Mouse (Mus musculus) left cerebral cortex, adult 2 months (tissue): ENCODE data around the gene Lmntd1. TPM values are rescaled to one million over a fixed set of nuclear protein-coding genes. Genes with fewer than 3 reads are reported as not detected.

Experiments used
- DNase-seq, 2 experiments: peaks; one replicate each; pipeline ENCODE4 v3.0.0; 2021 to 2022; ENCODE audit warnings: low spot score in 2 of 2, mixed read lengths in 1 of 2; ENCODE audit errors: extremely low spot score in 1 of 2
- H3K27ac ChIP-seq: fragments of 200-600 bp; 2 replicates; pipeline ENCODE4 v1.8.1; 2022
- H3K4me3 ChIP-seq: fragments of 200-600 bp; 2 replicates; pipeline ENCODE4 v1.8.1; 2022
- CTCF ChIP-seq: fragments of 200-600 bp; IDR thresholded peaks from 2 replicates; pipeline ENCODE4 v1.8.1; 2022; ENCODE audit warnings: antibody characterized with exemption, mild to moderate bottlenecking, moderate library complexity
- intact Hi-C: fragments of 180-260 bp; cut with DNase I; formaldehyde crosslinking; loops from one replicate; pipeline ENCODE4 v1.15.1; 2025
- long read RNA-seq, 2 experiments: library from polyadenylated mRNA; stranded (forward); transcript quantifications; one replicate each; pipeline ENCODE4 v2.0.0; 2021; ENCODE audit warnings: borderline mapping rate in 2 of 2
- total RNA-seq, 2 experiments: library from RNA; stranded (reverse); gene quantifications; 2 replicates each; pipeline ENCODE4 v1.2.3; 2021

The Lmntd1 gene
- 1 to 10 TPM; 1.8 to 2.0 TPM for total RNA-seq
- long read RNA-seq, experiment 1, result 0 reads
- long read RNA-seq, experiment 2, partial matches to known transcripts, result 0 of 1 reads
- long read RNA-seq, experiment 2, other reads (novel, unspliced or antisense), result 1 of 1 reads

DNA sequence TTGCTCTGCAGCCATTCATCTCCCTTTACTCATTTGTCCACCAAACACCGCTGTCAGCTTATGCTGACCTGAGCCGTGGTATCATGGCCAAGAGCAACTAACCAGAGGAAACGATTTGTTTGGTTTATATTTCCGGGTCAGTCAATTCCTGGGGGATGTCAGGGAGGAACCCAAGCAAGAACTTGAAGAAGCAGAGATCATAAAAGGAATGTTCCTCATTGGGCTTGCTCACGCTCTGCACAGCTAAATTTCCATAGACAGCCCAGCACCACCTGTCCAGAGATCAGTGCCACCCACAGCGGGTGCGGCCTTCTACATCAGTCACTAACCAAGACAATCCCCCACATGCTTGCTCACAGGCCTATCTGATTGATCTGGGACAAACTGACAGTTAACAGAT, at the start of gene Lmntd1:
Lmntd1 (minus strand) TSS at position 101 of the 400 bp plus-strand sequence.
- DNase-seq, result no peak
- TF ChIP-seq CTCF, result no peak
- intact Hi-C loops, result no loop called here
- H3K4me3 ChIP-seq, result no peak within 1 kb of the TSS
- H3K27ac ChIP-seq, result no peak within 1 kb of the TSS

DNA sequence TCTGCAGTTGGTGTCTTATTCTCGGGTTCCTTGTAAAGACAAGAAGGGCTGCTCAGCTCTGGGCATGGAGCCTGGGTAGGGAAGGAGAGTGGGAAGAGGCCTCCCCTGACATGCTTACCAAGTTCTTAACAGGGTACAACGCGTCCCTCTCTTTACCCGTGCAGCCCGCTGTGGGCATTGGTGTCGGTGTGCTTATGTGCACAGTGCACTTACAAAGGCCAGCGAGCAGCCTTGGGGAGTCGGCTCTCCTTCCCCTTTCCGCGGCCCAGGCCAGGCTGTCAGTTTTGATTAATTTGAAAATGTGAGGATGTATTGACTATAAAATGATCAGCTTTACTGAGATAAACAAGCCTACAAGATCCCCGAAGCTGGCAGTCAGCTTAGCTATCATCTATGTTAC, 46.8 kb upstream of the Lmntd1 start:
- DNase-seq, result no peak
- Histone ChIP-seq H3K27ac (no peak overlapping the region), H3K4me3 (no peak overlapping the region)
- TF ChIP-seq CTCF, result no peak
- intact Hi-C loops, result no loop called here

DNA sequence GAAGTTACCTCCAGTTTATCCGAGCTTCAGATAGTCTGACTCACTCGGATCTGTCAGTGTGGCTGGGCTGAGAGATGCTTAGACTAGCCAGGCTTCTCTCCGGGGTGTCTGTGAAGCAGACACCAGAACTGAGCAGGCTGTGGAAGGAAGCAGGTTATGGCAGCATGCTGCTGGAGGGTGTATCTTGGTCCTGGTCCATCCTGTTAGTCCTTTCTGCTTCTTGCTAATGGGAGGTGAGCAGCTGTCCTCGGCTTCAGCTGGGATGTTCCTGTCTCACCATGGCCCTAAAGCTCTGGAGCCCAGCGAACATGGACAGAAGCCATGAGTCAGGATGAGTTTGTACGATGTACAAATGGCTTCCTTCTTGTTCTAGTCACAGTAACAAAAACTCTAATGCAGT, 45.0 kb upstream of the Lmntd1 start:
- TF ChIP-seq CTCF, result no peak
- no peak overlapping the region for H3K27ac ChIP-seq
- no peak for DNase-seq
- intact Hi-C loops, result no loop called here
- no peak overlapping the region for H3K4me3 ChIP-seq

DNA sequence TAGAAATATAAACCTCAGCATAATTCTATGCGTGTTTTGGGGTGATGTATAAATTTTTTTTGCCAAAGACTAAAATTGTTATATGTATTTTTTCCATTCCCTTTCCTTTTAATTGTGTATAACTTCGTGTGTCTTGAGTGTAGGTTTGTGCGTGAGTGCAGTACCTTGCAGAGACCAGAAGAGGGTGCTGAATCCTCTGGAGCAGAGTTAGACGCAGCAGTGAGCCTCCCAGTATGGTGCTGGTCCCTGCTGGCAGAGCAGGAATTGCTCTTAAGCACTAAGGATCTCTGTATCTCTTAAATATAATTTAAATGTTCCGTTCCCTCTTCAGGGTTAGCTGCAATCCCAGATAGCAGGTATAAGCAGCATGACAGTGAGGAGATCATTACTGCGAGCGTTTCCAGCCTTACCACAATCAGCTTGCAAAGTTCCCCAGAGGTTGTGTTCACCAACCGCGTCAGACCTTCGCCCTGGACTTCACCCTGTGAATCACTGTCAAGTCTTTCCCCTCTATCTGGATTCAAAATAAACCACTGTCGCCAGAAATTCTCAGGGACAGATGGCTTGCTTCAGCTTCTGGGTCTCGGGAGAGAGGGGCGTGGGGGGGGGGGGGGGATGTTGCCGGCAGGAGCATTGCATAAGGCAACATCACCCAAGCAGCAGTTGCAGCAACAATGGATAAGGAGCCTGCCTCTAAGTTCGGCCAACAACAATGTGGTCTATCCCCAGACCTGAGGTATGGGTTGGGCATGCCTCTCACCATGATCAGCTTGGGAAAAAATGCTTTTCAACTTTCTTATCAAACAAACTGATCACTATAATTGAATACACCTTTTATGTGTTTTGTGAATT, 42.8 kb upstream of the Lmntd1 start:
- DNase-seq, result no peak
- intact Hi-C loops, result no loop called here
- Histone ChIP-seq H3K27ac (no peak overlapping the region), H3K4me3 (no peak overlapping the region)
- TF ChIP-seq CTCF, result peak; percentile 25

DNA sequence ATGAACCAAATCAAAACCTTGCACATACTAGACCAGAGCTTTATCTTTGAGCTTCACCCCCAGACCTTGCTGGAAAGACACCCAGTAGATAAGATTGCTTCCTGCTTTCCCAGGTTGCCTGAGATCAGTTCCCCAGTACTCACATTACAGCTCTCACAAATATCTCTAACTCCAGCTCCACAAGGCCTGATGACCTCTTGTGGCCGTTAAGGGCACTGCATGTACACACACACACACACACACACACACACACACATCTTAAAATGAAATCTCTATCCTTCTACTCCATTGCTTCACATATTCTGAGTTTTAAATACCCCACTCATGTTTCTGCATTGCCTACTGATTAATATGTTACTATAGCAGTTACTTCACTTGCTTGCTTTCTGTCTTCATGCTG, 41.6 kb upstream of the Lmntd1 start:
- TF ChIP-seq CTCF, result no peak; the same call in 1 of the 2 replicates
- H3K4me3 ChIP-seq, result no peak overlapping the region
- H3K27ac ChIP-seq, result no peak overlapping the region
- intact Hi-C loops, result no loop called here
- no peak for DNase-seq

DNA sequence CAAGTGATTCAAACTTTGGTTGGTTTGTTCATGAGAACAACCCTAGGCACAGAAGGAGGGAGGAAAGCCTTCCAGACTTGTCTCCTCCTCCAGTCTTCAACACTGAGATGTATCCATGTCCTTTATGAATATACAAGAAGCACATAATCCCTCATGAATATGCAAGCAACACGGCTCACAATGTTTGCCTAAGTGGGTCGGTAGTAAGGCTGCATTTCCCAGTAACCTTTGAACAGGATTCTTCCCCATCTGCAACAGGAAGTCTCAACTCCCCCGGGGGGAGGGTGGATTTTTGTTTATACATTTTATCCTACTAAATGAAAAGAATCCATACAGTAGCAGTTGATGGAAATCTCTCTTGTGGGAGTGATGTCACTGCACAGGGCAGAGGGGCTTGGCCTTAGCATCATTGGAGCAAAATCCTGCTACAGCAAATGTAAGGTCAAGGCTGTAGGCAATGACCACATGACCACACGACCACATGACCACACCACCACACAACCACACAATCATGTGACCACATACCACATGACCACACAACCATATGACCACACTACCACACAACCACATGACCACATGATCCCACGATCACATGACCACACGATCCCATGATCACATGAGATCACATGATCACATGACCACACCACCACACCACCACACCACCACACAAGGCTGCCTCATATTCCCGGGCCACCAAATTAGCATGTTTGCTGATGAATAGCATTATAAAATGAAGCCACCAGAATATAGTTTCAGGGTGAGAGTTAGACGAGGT, 40.1 kb upstream of the Lmntd1 start:
- TF ChIP-seq CTCF, result no peak
- no peak for DNase-seq
- intact Hi-C loops, result no loop called here
- H3K4me3 ChIP-seq, result no peak overlapping the region
- H3K27ac ChIP-seq, result no peak overlapping the region

DNA sequence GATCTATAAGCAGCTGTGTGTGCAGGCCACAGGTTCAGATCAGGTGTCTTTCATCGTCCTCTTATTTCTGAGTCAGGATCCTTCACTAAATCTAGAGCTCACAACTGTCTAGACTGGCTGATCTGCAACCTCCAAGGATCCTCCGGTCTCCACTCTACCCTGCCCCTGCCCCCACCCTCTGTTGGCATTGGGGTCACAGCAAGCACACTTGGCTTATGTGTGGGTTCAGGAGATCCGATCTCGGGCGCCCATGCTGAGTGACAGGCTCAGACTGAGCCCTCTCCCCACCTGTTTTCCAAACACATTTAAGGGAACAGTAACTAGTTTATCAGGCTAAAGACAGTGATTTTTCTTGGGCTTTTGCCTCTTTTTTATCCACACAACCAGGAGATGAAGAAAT, 39.5 kb upstream of the Lmntd1 start:
- no peak for TF ChIP-seq CTCF
- Histone ChIP-seq H3K4me3 (no peak overlapping the region), H3K27ac (no peak overlapping the region)
- intact Hi-C loops, result no loop called here
- DNase-seq, result no peak

DNA sequence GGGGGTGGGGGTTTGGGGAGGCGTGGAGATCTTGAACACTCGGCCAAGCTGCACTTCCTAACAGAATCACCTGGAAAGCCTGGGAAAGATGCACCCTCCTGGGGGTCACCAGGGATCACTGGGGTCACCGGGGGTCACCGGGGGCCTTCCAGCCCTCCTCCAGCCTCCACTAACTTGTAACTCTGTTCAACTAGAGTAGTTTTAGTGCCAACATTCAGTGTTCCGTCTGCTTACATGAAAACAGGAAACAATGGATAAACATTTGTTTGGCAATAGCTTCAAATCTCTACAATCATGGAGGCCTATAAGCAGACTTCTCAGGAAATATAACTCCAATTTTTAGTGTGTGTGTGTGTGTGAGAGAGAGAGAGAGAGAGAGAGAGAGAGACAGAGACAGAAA, 38.9 kb upstream of the Lmntd1 start:
- intact Hi-C loops, result no loop called here
- Histone ChIP-seq H3K4me3 (no peak overlapping the region), H3K27ac (no peak overlapping the region)
- no peak for TF ChIP-seq CTCF
- no peak for DNase-seq

DNA sequence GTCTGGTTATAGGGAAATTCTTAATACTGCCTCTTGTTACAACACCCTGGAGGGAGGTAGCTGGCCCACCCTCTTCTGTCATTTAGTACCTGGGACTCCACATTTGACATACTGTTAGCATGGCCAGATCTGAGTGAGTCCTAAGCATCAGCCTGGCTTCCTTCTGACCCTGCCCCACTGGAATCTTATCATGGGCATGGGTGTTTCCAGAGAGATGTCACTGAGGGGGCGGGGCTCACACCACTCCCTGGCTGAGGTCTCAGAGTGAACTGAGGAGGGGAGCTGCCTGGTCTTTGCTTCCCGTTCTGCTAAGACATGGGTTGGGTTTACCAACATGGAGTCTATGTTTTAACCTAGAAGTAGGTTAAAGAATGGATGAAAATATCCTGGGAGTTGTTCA, 37.9 kb upstream of the Lmntd1 start:
- no peak for TF ChIP-seq CTCF
- no peak for DNase-seq
- Histone ChIP-seq H3K4me3 (no peak overlapping the region), H3K27ac (no peak overlapping the region)
- intact Hi-C loops, result no loop called here

DNA sequence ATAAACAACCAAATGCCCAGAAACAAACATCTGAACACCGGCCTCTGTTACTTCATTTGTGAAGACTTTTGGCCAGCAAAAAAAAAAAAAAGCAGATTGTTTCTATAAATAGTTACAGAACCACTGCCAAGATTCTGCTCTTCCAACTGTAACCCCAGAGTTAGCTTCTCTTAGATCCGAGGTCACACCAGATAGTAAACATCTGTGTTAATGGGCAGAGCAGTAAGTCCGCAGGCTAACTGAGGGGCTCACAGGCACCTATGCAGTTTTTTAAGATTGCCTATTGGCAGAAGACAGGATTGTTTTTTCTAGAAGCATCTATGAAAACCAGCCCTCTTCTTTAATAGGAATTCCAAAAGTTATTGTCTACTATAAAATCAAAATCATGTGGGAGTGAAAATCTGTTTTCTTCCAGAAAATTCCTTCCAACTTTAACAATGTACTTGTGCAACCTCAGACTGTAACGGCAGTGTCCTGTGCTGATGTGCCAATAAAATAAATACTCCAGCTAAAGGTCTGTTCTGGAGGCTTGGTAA, 26.9 kb upstream of the Lmntd1 start:
- Histone ChIP-seq H3K4me3 (no peak overlapping the region), H3K27ac (no peak overlapping the region)
- no peak for TF ChIP-seq CTCF
- intact Hi-C loops, result no loop called here
- DNase-seq, result no peak

DNA sequence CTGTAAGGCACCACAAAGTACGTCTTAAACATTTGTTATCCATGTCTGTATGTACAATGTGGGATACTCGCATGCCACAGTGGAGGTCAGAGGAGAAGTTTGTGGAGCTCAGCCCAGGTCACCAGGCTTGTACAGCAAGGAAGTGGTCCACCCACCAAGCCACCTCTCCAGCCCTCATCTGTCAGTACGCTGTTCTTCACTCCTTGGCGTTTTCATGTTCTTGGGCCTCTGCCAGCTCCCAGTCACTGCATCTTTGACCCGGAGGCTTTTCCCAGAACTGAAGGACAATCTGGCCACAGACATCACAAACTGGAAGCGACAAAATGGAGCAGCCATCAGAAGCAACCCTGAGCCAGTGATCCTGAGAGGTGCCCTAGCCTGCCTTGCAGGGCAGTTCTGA, 24.1 kb upstream of the Lmntd1 start:
- Histone ChIP-seq H3K27ac (no peak overlapping the region), H3K4me3 (no peak overlapping the region)
- no peak for TF ChIP-seq CTCF
- DNase-seq, result no peak
- intact Hi-C loops, result no loop called here

DNA sequence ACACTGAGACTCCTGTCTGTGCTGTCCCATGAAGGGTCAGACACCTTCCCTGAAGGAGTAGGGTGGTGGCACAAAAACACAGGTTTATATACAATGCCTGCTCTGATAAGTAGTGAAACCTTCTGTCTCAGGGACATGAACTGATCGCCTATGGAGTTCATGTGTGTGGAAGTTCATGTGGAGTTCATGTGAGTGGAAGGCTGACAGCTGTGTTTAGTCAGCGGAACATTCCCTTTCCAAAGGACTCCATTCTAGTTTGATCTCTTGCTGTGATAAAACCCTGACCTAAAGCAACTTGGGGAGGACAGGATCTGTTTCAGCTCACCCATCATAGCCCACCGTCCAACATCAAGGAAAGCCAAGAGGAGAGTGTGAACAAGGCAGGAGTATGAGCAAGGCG, 22.6 kb upstream of the Lmntd1 start:
- Histone ChIP-seq H3K4me3 (no peak overlapping the region), H3K27ac (no peak overlapping the region)
- no peak for DNase-seq
- intact Hi-C loops, result no loop called here
- TF ChIP-seq CTCF, result no peak
